Mouse (Mus musculus) spleen, adult 2 months (tissue): ENCODE results near the gene Wbp11.

Source experiments
- CTCF ChIP-seq: fragments of 200-500 bp; IDR thresholded peaks from 2 replicates; pipeline ENCODE4 v1.5.1; 2011; ENCODE audit warnings: mild to moderate bottlenecking, inconsistent platforms; ENCODE audit not compliant: insufficient read depth, insufficient read length, insufficient replicate concordance; ENCODE audit errors: extremely low read depth
- POLR2A ChIP-seq: fragments of 200-500 bp; IDR thresholded peaks from 2 replicates; pipeline ENCODE4 v1.6.1; 2011; ENCODE audit warnings: low read depth, low read length, inconsistent platforms

GRCm38 (mm10) chr6:136857873-136858260 is 29.8 kb upstream of the Wbp11 start:
- TF ChIP-seq CTCF, result no peak
- no peak for TF ChIP-seq POLR2A
